In genomic region chr8:125870821-125871321, GRCm38 (mm10) we compare ENCODE assay signal across 7 mouse cellular contexts. TPM values are rescaled to one million over a fixed set of nuclear protein-coding genes. Genes with fewer than 3 reads are reported as not detected.
A peak's percentile ranks its signal among the peaks of the same experiment; 100 is the strongest.
DNase-seq lines count a peak whose midpoint lies in the region; ATAC-seq lines count a peak whose summit lies in the region.

No protein-coding gene starts in this region.

- intact Hi-C loops in gastrocnemius, postnatal 14 days (cut with DNase I; ENCODE audit: low total_unique reads): loop anchor here (5.0 kb wide), 1 partner anchor 689 kb away; no protein-coding TSS in a partner anchor
- intact Hi-C loops in left cerebral cortex, postnatal 10 days (cut with DNase I): no loop called here

- DNase-seq in adrenal gland, adult 8-10 months: peak; percentile 28
- peak; percentile 84 for DNase-seq in embryo, embryonic 10 days (ENCODE audit: low spot score)
- DNase-seq in gastrocnemius, postnatal 14 days: peak; percentile 71
- peak; percentile 35 for DNase-seq in induced T-regulatory cell, adult 2 months (ENCODE audit: low read depth)
- DNase-seq in left cerebral cortex, postnatal 10 days (ENCODE audit: extremely low spot score in 1 of 2, low spot score in 2 of 2): peak; percentile 66 to 76
- peak; percentile 75 for DNase-seq in right cerebral cortex, postnatal 4 days

- peak; percentile 69 for ATAC-seq in megakaryocyte progenitor cell, adult 5-6 weeks (replicated peaks; ENCODE audit: poor library complexity)

RNA-seq across cellular contexts. Expression of gene Pcnx2, which starts 27.2 kb away (rescaled TPM):
- total RNA-seq in adrenal gland, adult 8-10 months (2022): under 1 TPM; 0.29 to 0.77 (median 0.63) TPM
- under 1 TPM; 0.23 to 0.35 TPM for total RNA-seq in gastrocnemius, postnatal 14 days (2021)
- total RNA-seq in left cerebral cortex, postnatal 10 days (2021): 10 to 100 TPM; 48.6 to 55.8 TPM
- not detected in 2 replicates for total RNA-seq in megakaryocyte progenitor cell, adult 5-6 weeks (2015)
- 0.03 TPM in 1 of 2 replicates, not detected in the other for total RNA-seq in megakaryocyte progenitor cell, adult 5-6 weeks (2017)

RNA-seq across cellular contexts. Expression of gene Map3k21, which starts 39.4 kb away (rescaled TPM):
- total RNA-seq in adrenal gland, adult 8-10 months (2022): 1 to 10 TPM; 1.5 to 2.9 (median 1.7) TPM
- total RNA-seq in gastrocnemius, postnatal 14 days (2021): under 1 TPM; 0.07 to 0.18 TPM
- 1 to 10 TPM; 2.8 TPM for total RNA-seq in left cerebral cortex, postnatal 10 days (2021)
- not detected in 2 replicates for total RNA-seq in megakaryocyte progenitor cell, adult 5-6 weeks (2015)
- total RNA-seq in megakaryocyte progenitor cell, adult 5-6 weeks (2017): not detected in 2 replicates

Comparison
In these comparisons a context has a peak if more than half of its experiments do, and no peak if none do; other contexts are left out.
1. Peak in every context shown above with its lines: DNase-seq and ATAC-seq.
2. DNase-seq: peak in every context shown above with its lines; median percentile 84 in embryo, embryonic 10 days; 75 in right cerebral cortex, postnatal 4 days; 71 in gastrocnemius, postnatal 14 days; 71 in left cerebral cortex, postnatal 10 days; 35 in induced T-regulatory cell, adult 2 months; 28 in adrenal gland, adult 8-10 months.
3. RNA of gene Pcnx2, which starts 27.2 kb away (total RNA-seq): 48.6 to 55.8 TPM in left cerebral cortex, postnatal 10 days; 0.29 to 0.77 TPM in adrenal gland, adult 8-10 months, 0.23 to 0.35 TPM in gastrocnemius, postnatal 14 days and 0.03 TPM in megakaryocyte progenitor cell, adult 5-6 weeks; every median in the first group is over 10 times any median in the second.